In the genomic region with DNA sequence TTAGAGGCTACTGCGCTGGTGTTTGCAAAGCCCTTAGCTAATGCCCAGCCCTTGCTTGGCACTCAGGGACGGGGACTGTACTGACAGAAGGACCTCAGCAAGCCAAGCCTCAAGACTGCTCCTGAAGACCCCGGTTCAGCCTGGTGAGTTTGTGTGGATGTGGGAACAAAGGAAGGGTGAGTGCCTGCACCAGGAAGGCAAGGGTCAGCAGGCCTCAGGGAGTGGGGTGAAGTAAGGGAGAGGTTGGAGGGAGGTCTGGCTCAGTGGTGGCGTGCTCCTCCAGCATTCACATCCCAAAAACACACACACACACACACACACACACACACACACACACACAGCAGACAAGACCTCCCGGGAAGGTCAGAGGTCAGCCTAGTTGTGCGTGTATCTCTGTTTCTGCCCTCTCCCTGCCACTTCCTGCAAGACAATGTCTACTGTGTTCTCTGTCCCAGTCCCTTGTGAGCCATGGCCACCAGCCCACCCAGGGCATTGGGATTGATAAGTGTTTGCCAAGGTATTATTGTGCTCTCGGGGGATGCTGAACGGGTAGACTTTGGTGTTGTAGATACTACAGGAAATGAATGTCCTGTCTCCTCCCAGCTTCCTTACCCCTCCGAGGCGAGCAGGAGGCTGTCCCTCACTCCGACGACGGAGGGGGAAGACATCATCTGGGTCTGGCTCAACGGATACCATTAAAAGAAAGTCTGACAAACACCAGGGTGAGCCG, we compare ENCODE assay signal across 29 mouse cellular contexts. TPM values are rescaled to one million over a fixed set of nuclear protein-coding genes. Genes with fewer than 3 reads are reported as not detected.
DNase-seq lines count a peak whose midpoint lies in the region; ATAC-seq lines count a peak whose summit lies in the region.
"Had no signal": no experiment of that assay in that cellular context is flagged by ENCODE, and none has a peak within 500 bp of the region (broad histone marks: within the 10 kb centered on the region; RNA-seq: fewer than 3 reads in every experiment).

No protein-coding gene starts in this region.

- H3K4me1 ChIP-seq in forebrain, embryonic 13.5 days = peaks cover 33% of the 10 kb centered on the region
- H3K4me1 ChIP-seq in forebrain, embryonic 15.5 days = peaks cover 20% of the 10 kb centered on the region
- peaks cover 9% of the 10 kb centered on the region for H3K4me1 ChIP-seq in hindbrain, embryonic 14.5 days (replicated peaks; ENCODE audit: control insufficient read depth, insufficient read depth, low read length)
- peaks cover 13% of the 10 kb centered on the region for H3K4me1 ChIP-seq in hindbrain, embryonic 16.5 days (ENCODE audit: control insufficient read depth, insufficient read depth, low read depth, low read length)
- peaks cover 38% of the 10 kb centered on the region for H3K4me1 ChIP-seq in embryonic facial prominence, embryonic 10.5 days
- peaks cover 20% of the 10 kb centered on the region for H3K4me1 ChIP-seq in limb, embryonic 12.5 days (replicated peaks)

- peaks cover 4% of the 10 kb centered on the region for H3K27me3 ChIP-seq in forebrain, embryonic 13.5 days
- no peaks in the 10 kb centered on the region for H3K27me3 ChIP-seq in forebrain, embryonic 15.5 days
- H3K27me3 ChIP-seq in hindbrain, embryonic 14.5 days (ENCODE audit: control insufficient read depth, insufficient read depth, low read length) = 0 out of 2 replicates have a peak, but pooled peaks cover under 1% of the 10 kb centered on the region
- no peaks in the 10 kb centered on the region for H3K27me3 ChIP-seq in hindbrain, embryonic 16.5 days (replicated peaks; ENCODE audit: control insufficient read depth, insufficient read depth, low read length)
- H3K27me3 ChIP-seq in embryonic facial prominence, embryonic 10.5 days (replicated peaks; ENCODE audit: low read depth, poor library complexity, severe bottlenecking) = peaks cover 13% of the 10 kb centered on the region
- peaks cover 12% of the 10 kb centered on the region for H3K27me3 ChIP-seq in limb, embryonic 12.5 days
- H3K27me3 ChIP-seq: heart, embryonic 15.5 days; midbrain, embryonic 15.5 days; stomach, embryonic 15.5 days had no signal

- H3K27ac ChIP-seq in forebrain, embryonic 13.5 days = no peak overlapping the region
- no peak overlapping the region for H3K27ac ChIP-seq in forebrain, embryonic 15.5 days (replicated peaks)
- H3K27ac ChIP-seq in hindbrain, embryonic 14.5 days = no peak overlapping the region
- no peak overlapping the region for H3K27ac ChIP-seq in hindbrain, embryonic 16.5 days (ENCODE audit: low read depth, low read length)
- no peak overlapping the region for H3K27ac ChIP-seq in embryonic facial prominence, embryonic 10.5 days (replicated peaks)
- no peak overlapping the region for H3K27ac ChIP-seq in limb, embryonic 12.5 days
- H3K27ac ChIP-seq: forebrain, embryonic 10.5 days; gastrocnemius, adult 2 months; heart, embryonic 15.5 days; hindbrain, embryonic 10.5 days; layer of hippocampus, adult 2 months; liver, embryonic 15.5 days; midbrain, embryonic 15.5 days; stomach, embryonic 15.5 days had no signal

- no peaks in the 10 kb centered on the region for H3K9me3 ChIP-seq in forebrain, embryonic 13.5 days (replicated peaks)
- no peaks in the 10 kb centered on the region for H3K9me3 ChIP-seq in forebrain, embryonic 15.5 days
- H3K9me3 ChIP-seq in hindbrain, embryonic 14.5 days (ENCODE audit: control insufficient read depth, low read length) = no peaks in the 10 kb centered on the region
- no peaks in the 10 kb centered on the region for H3K9me3 ChIP-seq in hindbrain, embryonic 16.5 days (ENCODE audit: control insufficient read depth, low read length)
- H3K9me3 ChIP-seq in embryonic facial prominence, embryonic 10.5 days = no peaks in the 10 kb centered on the region
- no peaks in the 10 kb centered on the region for H3K9me3 ChIP-seq in limb, embryonic 12.5 days
- H3K9me3 ChIP-seq: forebrain, embryonic 10.5 days; heart, embryonic 15.5 days; hindbrain, embryonic 10.5 days; liver, embryonic 15.5 days; midbrain, embryonic 15.5 days; stomach, embryonic 15.5 days had no signal

- DNase-seq in hindbrain, embryonic 14.5 days (ENCODE audit: low spot score) = no peak
- no peak for DNase-seq in embryonic facial prominence, embryonic 10.5 days (ENCODE audit: low spot score)
- no peak for DNase-seq in adrenal gland, postnatal 10 days
- no peak for DNase-seq in gastrocnemius, postnatal 10 days
- DNase-seq: adrenal gland, postnatal 36 days; gastrocnemius, adult 2 months; kidney, adult 2 months; kidney, postnatal 25 days; lung, postnatal 4 days; thymus, adult 2 months; thymus, postnatal 4 days had no signal

- peaks cover 59% of the 10 kb centered on the region for H3K36me3 ChIP-seq in forebrain, embryonic 13.5 days (ENCODE audit: poor library complexity, severe bottlenecking)
- H3K36me3 ChIP-seq in forebrain, embryonic 15.5 days = 0 out of 2 replicates have a peak, but pooled peaks cover 3% of the 10 kb centered on the region
- H3K36me3 ChIP-seq in hindbrain, embryonic 14.5 days (replicated peaks; ENCODE audit: control insufficient read depth, insufficient read depth) = no peaks in the 10 kb centered on the region
- H3K36me3 ChIP-seq in hindbrain, embryonic 16.5 days (ENCODE audit: control insufficient read depth, insufficient read depth, low read length) = no peaks in the 10 kb centered on the region
- H3K36me3 ChIP-seq in embryonic facial prominence, embryonic 10.5 days (replicated peaks) = peaks cover 70% of the 10 kb centered on the region
- peaks cover 61% of the 10 kb centered on the region for H3K36me3 ChIP-seq in limb, embryonic 12.5 days
- H3K36me3 ChIP-seq: midbrain, embryonic 15.5 days had no signal

- H3K4me3 ChIP-seq in forebrain, embryonic 13.5 days = no peak overlapping the region
- no peak overlapping the region for H3K4me3 ChIP-seq in forebrain, embryonic 15.5 days
- no peak overlapping the region for H3K4me3 ChIP-seq in hindbrain, embryonic 14.5 days (replicated peaks; ENCODE audit: low read length)
- H3K4me3 ChIP-seq in hindbrain, embryonic 16.5 days (ENCODE audit: low read length) = no peak overlapping the region
- H3K4me3 ChIP-seq in embryonic facial prominence, embryonic 10.5 days = peak overlapping the region; percentile 28
- H3K4me3 ChIP-seq in limb, embryonic 12.5 days (replicated peaks) = no peak overlapping the region
- H3K4me3 ChIP-seq: forebrain, embryonic 10.5 days; gastrocnemius, adult 2 months; heart, embryonic 15.5 days; layer of hippocampus, adult 2 months; liver, embryonic 15.5 days; midbrain, embryonic 15.5 days; stomach, embryonic 15.5 days had no signal

- ATAC-seq in forebrain, embryonic 13.5 days = no peak
- no peak for ATAC-seq in forebrain, embryonic 15.5 days (replicated peaks)
- ATAC-seq in hindbrain, embryonic 14.5 days (ENCODE audit: low FRiP score) = no peak
- ATAC-seq in hindbrain, embryonic 16.5 days = no peak
- no peak for ATAC-seq in limb, embryonic 12.5 days (ENCODE audit: insufficient number of reproducible peaks, insufficient read depth, low FRiP score, low TSS enrichment, low read depth)
- ATAC-seq: inflammation-experienced regulatory T-cells, adult 6 months; midbrain, embryonic 15.5 days had no signal

- 87% methylated on average over 15 of the region's 15 CpGs for WGBS in forebrain, embryonic 13.5 days
- 81% methylated on average over 15 of the region's 15 CpGs for WGBS in forebrain, embryonic 15.5 days
- 84% methylated on average over 15 of the region's 15 CpGs for WGBS in hindbrain, embryonic 14.5 days
- WGBS in hindbrain, embryonic 16.5 days = 82% methylated on average over 15 of the region's 15 CpGs
- WGBS in embryonic facial prominence, embryonic 10.5 days = 56% methylated on average over 15 of the region's 15 CpGs
- 84% methylated on average over 15 of the region's 15 CpGs for WGBS in limb, embryonic 12.5 days

- H3K4me2 ChIP-seq in forebrain, embryonic 13.5 days = no peak overlapping the region
- no peak overlapping the region for H3K4me2 ChIP-seq in forebrain, embryonic 15.5 days (replicated peaks)
- H3K4me2 ChIP-seq in hindbrain, embryonic 14.5 days (replicated peaks) = no peak overlapping the region
- no peak overlapping the region for H3K4me2 ChIP-seq in hindbrain, embryonic 16.5 days (ENCODE audit: low read length)
- H3K4me2 ChIP-seq in limb, embryonic 12.5 days = no peak overlapping the region
- H3K4me2 ChIP-seq: heart, embryonic 15.5 days; liver, embryonic 15.5 days; midbrain, embryonic 15.5 days; stomach, embryonic 15.5 days had no signal

- peak overlapping the region; percentile 43; the same call in 1 of the 2 replicates for H3K9ac ChIP-seq in forebrain, embryonic 13.5 days
- no peak overlapping the region for H3K9ac ChIP-seq in forebrain, embryonic 15.5 days (replicated peaks)
- 0 out of 2 replicates have a peak overlapping the region, but pooled peaks have one; percentile 11 for H3K9ac ChIP-seq in hindbrain, embryonic 14.5 days
- no peak overlapping the region for H3K9ac ChIP-seq in hindbrain, embryonic 16.5 days (ENCODE audit: low read depth, low read length)
- peak overlapping the region; percentile 13; the same call in 1 of the 2 replicates for H3K9ac ChIP-seq in limb, embryonic 12.5 days (replicated peaks)
- H3K9ac ChIP-seq: heart, embryonic 15.5 days; liver, embryonic 15.5 days; midbrain, embryonic 15.5 days; stomach, embryonic 15.5 days had no signal

RNA-seq across cellular contexts. Expression of a gene that starts 4.0 kb away (rescaled TPM):
- polyA plus RNA-seq in forebrain, embryonic 13.5 days (2015; fragmentation: Nextera tagmentation; extraction: Ambion mirVana) = 37.8 and 38.6 TPM in 2 replicates
- 19.8 and 24.8 TPM in 2 replicates for polyA plus RNA-seq in forebrain, embryonic 15.5 days (2015; fragmentation: Nextera tagmentation; extraction: Ambion mirVana)
- polyA plus RNA-seq in hindbrain, embryonic 14.5 days (2014; fragmentation: Nextera tagmentation; extraction: Ambion mirVana) = 3.7 and 4.0 TPM in 2 replicates
- 5.6 and 8.7 TPM in 2 replicates for polyA plus RNA-seq in hindbrain, embryonic 16.5 days (2015; fragmentation: Nextera tagmentation; extraction: Ambion mirVana)
- 49.8 and 53.1 TPM in 2 replicates for polyA plus RNA-seq in embryonic facial prominence, embryonic 10.5 days (2016; fragmentation: Nextera tagmentation; extraction: Ambion mirVana)
- 39.5 and 47.1 TPM in 2 replicates for polyA plus RNA-seq in limb, embryonic 12.5 days (2016; fragmentation: Nextera tagmentation; extraction: Ambion mirVana)
- 1 to 10 TPM; 8.2 to 9.8 TPM for total RNA-seq in adrenal gland, postnatal 10 days (2021)
- 1 to 10 TPM; 2.5 to 4.6 TPM for total RNA-seq in gastrocnemius, postnatal 10 days (2021)
- total RNA-seq: gastrocnemius, adult 2 months had no signal

RNA-seq across cellular contexts. Expression of a gene that starts 9.3 kb away (rescaled TPM):
- polyA plus RNA-seq in forebrain, embryonic 13.5 days (2015; fragmentation: Nextera tagmentation; extraction: Ambion mirVana) = 0.39 TPM in 1 of 2 replicates, not detected in the other
- 0.28 and 0.33 TPM in 2 replicates for polyA plus RNA-seq in forebrain, embryonic 15.5 days (2015; fragmentation: Nextera tagmentation; extraction: Ambion mirVana)
- polyA plus RNA-seq in hindbrain, embryonic 14.5 days (2014; fragmentation: Nextera tagmentation; extraction: Ambion mirVana) = 4.7 and 6.6 TPM in 2 replicates
- polyA plus RNA-seq in hindbrain, embryonic 16.5 days (2015; fragmentation: Nextera tagmentation; extraction: Ambion mirVana) = 4.0 and 5.7 TPM in 2 replicates
- 0.36 and 0.52 TPM in 2 replicates for polyA plus RNA-seq in embryonic facial prominence, embryonic 10.5 days (2016; fragmentation: Nextera tagmentation; extraction: Ambion mirVana)
- polyA plus RNA-seq in limb, embryonic 12.5 days (2016; fragmentation: Nextera tagmentation; extraction: Ambion mirVana) = 0.19 TPM in 1 of 2 replicates, not detected in the other
- under 1 TPM in 1 of 2 experiments, not detected in 1; 0.18 TPM for total RNA-seq in adrenal gland, postnatal 10 days (2021)
- not detected for total RNA-seq in gastrocnemius, postnatal 10 days (2021)
- total RNA-seq: adrenal gland, postnatal 36 days; gastrocnemius, adult 2 months; granulocyte monocyte progenitor cell, adult 5-6 weeks; layer of hippocampus, adult 2 months; layer of hippocampus, postnatal 25 days had no signal
- polyA plus RNA-seq: frontal cortex, adult 2 months; inflammation-experienced regulatory T-cells, adult 6 months; limb, embryonic 11.5 days; liver, embryonic 15.5 days; lung, embryonic 16.5 days; spleen, adult 2 months; stomach, embryonic 15.5 days had no signal

RNA-seq across cellular contexts. Expression of a gene that starts 14.6 kb away (rescaled TPM):
- polyA plus RNA-seq in forebrain, embryonic 13.5 days (2015; fragmentation: Nextera tagmentation; extraction: Ambion mirVana) = 0.25 and 0.84 TPM in 2 replicates
- 0.46 and 0.53 TPM in 2 replicates for polyA plus RNA-seq in forebrain, embryonic 15.5 days (2015; fragmentation: Nextera tagmentation; extraction: Ambion mirVana)
- 0.52 and 1.0 TPM in 2 replicates for polyA plus RNA-seq in hindbrain, embryonic 14.5 days (2014; fragmentation: Nextera tagmentation; extraction: Ambion mirVana)
- 0.92 and 1.1 TPM in 2 replicates for polyA plus RNA-seq in hindbrain, embryonic 16.5 days (2015; fragmentation: Nextera tagmentation; extraction: Ambion mirVana)
- polyA plus RNA-seq in embryonic facial prominence, embryonic 10.5 days (2016; fragmentation: Nextera tagmentation; extraction: Ambion mirVana) = 1.1 and 1.6 TPM in 2 replicates
- polyA plus RNA-seq in limb, embryonic 12.5 days (2016; fragmentation: Nextera tagmentation; extraction: Ambion mirVana) = 1.2 and 1.7 TPM in 2 replicates
- 10 to 100 TPM; 15.0 to 21.8 TPM for total RNA-seq in adrenal gland, postnatal 10 days (2021)
- total RNA-seq in gastrocnemius, postnatal 10 days (2021) = under 1 TPM in 1 of 2 experiments, not detected in 1; 0.50 TPM
- total RNA-seq: gastrocnemius, adult 2 months; granulocyte monocyte progenitor cell, adult 5-6 weeks had no signal
- polyA plus RNA-seq: frontal cortex, adult 2 months; inflammation-experienced regulatory T-cells, adult 6 months had no signal

RNA-seq across cellular contexts. Expression of a gene that starts 23.4 kb away (rescaled TPM):
- 0.94 and 1.6 TPM in 2 replicates for polyA plus RNA-seq in forebrain, embryonic 13.5 days (2015; fragmentation: Nextera tagmentation; extraction: Ambion mirVana)
- 0.97 and 1.3 TPM in 2 replicates for polyA plus RNA-seq in forebrain, embryonic 15.5 days (2015; fragmentation: Nextera tagmentation; extraction: Ambion mirVana)
- polyA plus RNA-seq in hindbrain, embryonic 14.5 days (2014; fragmentation: Nextera tagmentation; extraction: Ambion mirVana) = 77.9 and 79.5 TPM in 2 replicates
- 52.8 and 81.8 TPM in 2 replicates for polyA plus RNA-seq in hindbrain, embryonic 16.5 days (2015; fragmentation: Nextera tagmentation; extraction: Ambion mirVana)
- polyA plus RNA-seq in embryonic facial prominence, embryonic 10.5 days (2016; fragmentation: Nextera tagmentation; extraction: Ambion mirVana) = 3.7 and 6.3 TPM in 2 replicates
- polyA plus RNA-seq in limb, embryonic 12.5 days (2016; fragmentation: Nextera tagmentation; extraction: Ambion mirVana) = 0.19 and 5.1 TPM in 2 replicates
- total RNA-seq in adrenal gland, postnatal 10 days (2021) = 10 to 100 TPM; 24.0 to 59.0 TPM
- 1 to 10 TPM; 1.7 to 2.0 TPM for total RNA-seq in gastrocnemius, postnatal 10 days (2021)
- total RNA-seq: granulocyte monocyte progenitor cell, adult 5-6 weeks had no signal
- polyA plus RNA-seq: inflammation-experienced regulatory T-cells, adult 6 months had no signal

RNA-seq across cellular contexts. Expression of a gene that starts 47.4 kb away (rescaled TPM):
- 44.6 and 46.2 TPM in 2 replicates for polyA plus RNA-seq in forebrain, embryonic 13.5 days (2015; fragmentation: Nextera tagmentation; extraction: Ambion mirVana)
- polyA plus RNA-seq in forebrain, embryonic 15.5 days (2015; fragmentation: Nextera tagmentation; extraction: Ambion mirVana) = 42.9 and 43.7 TPM in 2 replicates
- polyA plus RNA-seq in hindbrain, embryonic 14.5 days (2014; fragmentation: Nextera tagmentation; extraction: Ambion mirVana) = 33.7 and 33.8 TPM in 2 replicates
- 23.8 and 28.8 TPM in 2 replicates for polyA plus RNA-seq in hindbrain, embryonic 16.5 days (2015; fragmentation: Nextera tagmentation; extraction: Ambion mirVana)
- polyA plus RNA-seq in embryonic facial prominence, embryonic 10.5 days (2016; fragmentation: Nextera tagmentation; extraction: Ambion mirVana) = 60.1 and 62.1 TPM in 2 replicates
- 78.7 and 79.2 TPM in 2 replicates for polyA plus RNA-seq in limb, embryonic 12.5 days (2016; fragmentation: Nextera tagmentation; extraction: Ambion mirVana)
- total RNA-seq in adrenal gland, postnatal 10 days (2021) = 10 to 100 TPM; 19.2 to 21.5 TPM
- total RNA-seq in gastrocnemius, postnatal 10 days (2021) = 10 to 100 TPM; 12.3 to 14.5 TPM

Comparison
In these comparisons a context has a peak if more than half of its experiments do, and no peak if none do; other contexts are left out.
1. H3K9ac ChIP-seq: peak in forebrain, embryonic 13.5 days (single experiment), hindbrain, embryonic 14.5 days (single experiment) and limb, embryonic 12.5 days (single experiment); none in forebrain, embryonic 15.5 days (single experiment) and hindbrain, embryonic 16.5 days (single experiment).